Mouse (Mus musculus): Measurements from ENCODE around the gene Mtor.

DNA sequence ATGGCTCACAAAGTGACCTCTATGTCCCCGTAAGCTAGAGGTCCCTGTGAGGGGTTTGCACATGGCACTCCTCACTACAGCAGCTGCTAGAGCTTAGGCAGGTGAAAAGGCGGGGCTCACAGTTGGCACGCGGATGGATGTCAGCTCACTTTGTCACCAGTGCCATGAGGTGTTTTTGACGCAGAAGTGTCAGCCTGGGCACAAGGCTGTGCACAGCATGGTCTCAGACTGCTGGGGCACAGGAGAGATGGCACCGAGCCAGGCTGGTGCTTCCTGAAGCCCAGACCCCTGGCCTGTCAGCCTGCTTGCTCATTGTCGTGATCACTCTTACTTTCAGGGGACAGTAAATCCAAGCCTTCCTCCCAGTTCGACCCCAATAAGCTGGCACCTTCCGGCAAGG, 132.4 kb downstream of the Mtor start:
- TF ChIP-seq GATA1 (IDR thresholded peaks at IDR 0.05; ENCODE audit: borderline replicate concordance, low read length): no peak
- no peak for TF ChIP-seq FLI1 (IDR thresholded peaks at IDR 0.05; ENCODE audit: low read length)

Measured in megakaryocyte, embryonic 14.5 days (primary cell).